Mouse (Mus musculus) T-cell, adult 2 months (primary cell): ENCODE results near the gene Rpl39.

Experiments
- DNase-seq: peaks from one replicate; pipeline ENCODE4 v3.0.0; 2022; ENCODE audit warnings: low spot score

Rpl39 gene

GRCm38 (mm10) chrX:37067299-37067698 lies 17.9 kb downstream of the Rpl39 start:
- DNase-seq, result no peak

GRCm38 (mm10) chrX:37063902-37064301 lies 21.3 kb downstream of the Rpl39 start:
- no peak for DNase-seq

GRCm38 (mm10) chrX:37048890-37049823 lies 36.0 kb downstream of the Rpl39 start:
- peak; percentile 1 for DNase-seq

- DNase-seq, result no peak
These were observed 36.9 kb downstream of the Rpl39 start, which contains the start of gene Sowahd for GRCm38 (mm10) chrX:37048066-37048889. Sowahd (plus strand) TSS chrX:37048845.

GRCm38 (mm10) chrX:37042726-37043125 lies 42.5 kb downstream of the Rpl39 start:
- peak; percentile 32 for DNase-seq
